Mouse (Mus musculus) heart, embryonic 14.5 days (tissue): ENCODE measurements at regions not wholly inside any gene's neighbourhood (a gene's known extent, or its start where the extent isn't known, plus 50 kb on each side); places are given as distances from the start of the nearest gene placed in this dataset.

ENCODE experiments used
- ATAC-seq: fragments of 200-750 bp; cut with Nextera tagmentation; 2 replicates; pipeline ENCODE4 v1.8.0; 2017; ENCODE audit warnings: low read depth, moderate TSS enrichment; ENCODE audit not compliant: insufficient number of reproducible peaks, insufficient read depth, low FRiP score
- H3K27ac ChIP-seq, 2 experiments: fragments of 200-500 bp in 1 of 2; fragments of 300-500 bp in 1 of 2; sonication (generic) in 1 of 2; replicated peaks in 1 of 2; 2 replicates each; pipeline ENCODE4 v1.5.1; 2012 to 2014; ENCODE audit warnings: low read depth in 2 of 2, low read length in 2 of 2, control low read depth in 1 of 2, mild to moderate bottlenecking in 1 of 2, mixed read lengths in 1 of 2; ENCODE audit not compliant: control insufficient read depth in 1 of 2, insufficient read depth in 1 of 2
- H3K27me3 ChIP-seq: fragments of 300-500 bp; sonication (generic); 2 replicates; pipeline ENCODE4 v1.6.1; 2014; ENCODE audit warnings: mild to moderate bottlenecking, low read length, control low read depth; ENCODE audit not compliant: control insufficient read depth, insufficient read depth
- H3K36me3 ChIP-seq: fragments of 300-500 bp; sonication (generic); 2 replicates; pipeline ENCODE4 v1.6.1; 2014; ENCODE audit warnings: mild to moderate bottlenecking, control low read depth, low read length, mixed read lengths; ENCODE audit not compliant: control insufficient read depth, insufficient read depth
- H3K4me1 ChIP-seq, 2 experiments: fragments of 200-500 bp in 1 of 2; fragments of 300-500 bp in 1 of 2; sonication (generic) in 1 of 2; 2 replicates each; pipeline ENCODE4 v1.6.1; 2012 to 2014; ENCODE audit warnings: low read length in 2 of 2, control low read depth in 1 of 2, mixed read lengths in 1 of 2; ENCODE audit not compliant: control insufficient read depth in 2 of 2, insufficient read depth in 2 of 2
- H3K4me2 ChIP-seq: fragments of 300-500 bp; sonication (generic); 2 replicates; pipeline ENCODE4 v1.6.1; 2014; ENCODE audit warnings: mild to moderate bottlenecking, low read length
- H3K4me3 ChIP-seq, 2 experiments: fragments of 200-500 bp in 1 of 2; fragments of 300-500 bp in 1 of 2; sonication (generic) in 1 of 2; 2 replicates each; pipeline ENCODE4 v1.5.1; 2012 to 2014; ENCODE audit warnings: low read length in 2 of 2, mild to moderate bottlenecking in 2 of 2, control low read depth in 1 of 2, low read depth in 1 of 2, moderate library complexity in 1 of 2; ENCODE audit not compliant: control insufficient read depth in 1 of 2, insufficient read depth in 1 of 2
- H3K9ac ChIP-seq: fragments of 300-500 bp; sonication (generic); 2 replicates; pipeline ENCODE4 v1.6.1; 2014; ENCODE audit warnings: mild to moderate bottlenecking, low read length
- H3K9me3 ChIP-seq: fragments of 300-500 bp; sonication (generic); 2 replicates; pipeline ENCODE4 v1.6.1; 2016; ENCODE audit warnings: low read length, control low read depth; ENCODE audit not compliant: control insufficient read depth
- WGBS: fragments of 180-500 bp; shearing (Covaris S2); extraction: QIAGEN DNeasy Blood & Tissue Kit; methylation state at CpG from one replicate; pipeline ENCODE4 v1.1.7; 2014; 5-methylcytosine and 5-hydroxymethylcytosine counted together

- Histone ChIP-seq H3K36me3 (no peaks in the 10 kb centered on the region), H3K4me1 (no peaks in the 10 kb centered on the region), H3K9ac (no peak overlapping the region), H3K27me3 (no peaks in the 10 kb centered on the region), H3K27ac (no peak overlapping the region), H3K4me2 (no peak overlapping the region), H3K4me3 (no peak overlapping the region), H3K9me3 (no peaks in the 10 kb centered on the region)
- 47% methylated on average over 2 of the region's 2 CpGs for WGBS
- no peak for ATAC-seq
Measured at GRCm38 (mm10) chr1:3900354-3900753, 907.3 kb upstream of the Gm37988 start.

- no peaks in the 10 kb centered on the region for H3K4me1 ChIP-seq
- H3K9me3 ChIP-seq = no peaks in the 10 kb centered on the region
- no peak for ATAC-seq
- H3K27ac ChIP-seq = no peak overlapping the region
- H3K4me2 ChIP-seq = no peak overlapping the region
- H3K36me3 ChIP-seq = no peaks in the 10 kb centered on the region
- 51% methylated on average over 1 of the region's 1 CpGs for WGBS
- no peak overlapping the region for H3K9ac ChIP-seq
- H3K4me3 ChIP-seq = no peak overlapping the region
- H3K27me3 ChIP-seq = no peaks in the 10 kb centered on the region
Measured at GRCm38 (mm10) chr1:3903432-3903831, 904.3 kb upstream of the Gm37988 start.

GRCm38 (mm10) chr1:3912499-3912898 is 895.2 kb upstream of the Gm37988 start:
- Histone ChIP-seq H3K36me3 (no peaks in the 10 kb centered on the region), H3K27me3 (no peaks in the 10 kb centered on the region), H3K4me2 (no peak overlapping the region), H3K4me1 (no peaks in the 10 kb centered on the region), H3K4me3 (no peak overlapping the region), H3K9ac (no peak overlapping the region), H3K27ac (no peak overlapping the region), H3K9me3 (no peaks in the 10 kb centered on the region)
- 6% methylated on average over 1 of the region's 1 CpGs for WGBS
- ATAC-seq = no peak

GRCm38 (mm10) chr1:3913631-3914030 is 894.1 kb upstream of the Gm37988 start:
- 0 out of 2 replicates have a peak, but pooled peaks have one; percentile 39 for ATAC-seq
- no peak overlapping the region for H3K4me3 ChIP-seq
- no peaks in the 10 kb centered on the region for H3K27me3 ChIP-seq
- no peak overlapping the region for H3K27ac ChIP-seq
- H3K9ac ChIP-seq = no peak overlapping the region
- no peak overlapping the region for H3K4me2 ChIP-seq
- H3K4me1 ChIP-seq = no peaks in the 10 kb centered on the region
- WGBS = 35% methylated on average over 1 of the region's 1 CpGs
- H3K9me3 ChIP-seq = no peaks in the 10 kb centered on the region
- no peaks in the 10 kb centered on the region for H3K36me3 ChIP-seq
